Mouse (Mus musculus) thymus, postnatal 25 days (tissue): ENCODE measurements around the gene Myom1.

Experiments used
- DNase-seq: peaks from one replicate; pipeline ENCODE4 v3.0.0; 2022

Myom1 gene

DNA sequence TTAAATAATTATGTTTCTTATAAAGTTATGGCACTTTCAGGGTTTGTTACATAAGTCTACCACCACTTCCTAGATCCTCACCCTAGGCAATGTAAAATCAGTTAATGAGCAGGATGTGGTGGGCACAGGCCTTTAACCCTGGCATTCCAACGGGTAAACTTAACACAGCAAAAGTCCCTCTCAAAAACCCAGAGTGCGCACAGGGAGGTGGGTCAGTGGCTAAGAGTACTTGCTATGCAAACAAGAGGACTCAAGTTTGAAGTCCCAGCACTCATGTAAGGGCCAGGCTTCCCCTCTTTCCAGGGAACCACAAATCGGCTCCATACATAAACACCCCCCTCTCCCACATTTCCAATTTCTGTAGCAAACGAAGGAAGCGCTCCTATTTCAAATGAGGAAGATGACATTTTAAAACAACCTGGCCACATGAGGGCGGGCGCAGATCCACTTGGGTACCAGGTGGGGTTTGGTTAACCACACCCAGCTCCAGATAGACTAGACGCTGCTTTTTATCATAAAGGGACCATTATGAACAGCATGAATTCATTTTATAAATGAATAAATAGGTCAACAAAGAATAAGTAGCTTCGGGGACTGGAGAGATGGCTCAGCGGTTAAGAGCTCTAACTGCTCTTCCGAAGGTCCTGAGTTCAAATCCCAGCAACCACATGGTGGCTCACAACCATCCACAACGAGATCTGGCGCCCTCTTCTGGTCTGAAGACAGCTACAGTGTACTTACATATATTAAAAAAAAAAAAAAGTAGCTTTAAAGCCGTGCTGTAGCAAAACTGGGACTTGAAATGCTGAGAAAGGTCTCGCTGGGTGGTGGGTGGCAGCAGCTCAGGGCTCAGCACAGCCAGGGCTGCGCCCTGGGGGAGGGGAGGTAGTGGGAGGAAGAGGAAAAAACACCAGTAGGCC lies 10.5 kb upstream of the Myom1 start:
- peak; percentile 50 for DNase-seq

DNA sequence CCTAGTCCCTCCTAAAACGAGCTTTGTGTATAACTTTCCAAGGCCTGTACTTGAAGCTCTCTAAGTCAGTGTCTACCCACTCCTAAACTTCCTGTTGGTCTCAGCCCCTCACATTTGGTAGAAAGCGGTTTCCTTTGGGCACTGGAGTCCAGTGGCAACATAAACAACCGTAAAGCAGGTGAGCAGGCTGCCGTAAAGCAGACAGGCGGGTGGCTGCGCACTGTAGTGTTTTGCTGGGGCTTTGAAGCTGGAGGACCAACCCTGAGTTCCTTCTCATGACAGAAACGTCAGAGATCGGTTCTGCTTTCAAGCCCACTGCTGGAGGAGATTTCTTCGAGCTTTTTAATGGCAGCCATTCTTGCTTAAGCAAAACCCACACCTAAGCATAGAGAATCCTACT lies 9.8 kb upstream of the Myom1 start:
- DNase-seq: no peak

DNA sequence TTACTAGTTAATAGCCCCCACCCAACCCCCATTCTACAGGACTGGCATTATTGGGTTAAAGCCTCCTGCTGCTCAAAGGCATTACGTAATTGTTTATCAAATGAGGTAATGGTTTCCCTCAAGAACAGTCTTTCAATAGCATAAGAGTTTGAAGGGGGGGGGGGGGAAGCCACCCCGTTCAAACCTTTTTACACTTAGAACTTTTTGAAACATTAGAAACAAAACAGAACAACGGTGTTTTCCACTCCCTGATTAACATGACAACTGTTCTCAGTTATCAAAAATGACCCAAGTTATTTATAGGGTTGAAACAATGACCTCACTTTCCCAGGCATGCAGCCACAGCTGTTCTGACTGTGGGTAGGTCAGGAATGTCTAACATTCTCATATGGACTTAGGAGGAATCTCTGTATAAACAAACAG lies 9.0 kb upstream of the Myom1 start:
- no peak for DNase-seq

DNA sequence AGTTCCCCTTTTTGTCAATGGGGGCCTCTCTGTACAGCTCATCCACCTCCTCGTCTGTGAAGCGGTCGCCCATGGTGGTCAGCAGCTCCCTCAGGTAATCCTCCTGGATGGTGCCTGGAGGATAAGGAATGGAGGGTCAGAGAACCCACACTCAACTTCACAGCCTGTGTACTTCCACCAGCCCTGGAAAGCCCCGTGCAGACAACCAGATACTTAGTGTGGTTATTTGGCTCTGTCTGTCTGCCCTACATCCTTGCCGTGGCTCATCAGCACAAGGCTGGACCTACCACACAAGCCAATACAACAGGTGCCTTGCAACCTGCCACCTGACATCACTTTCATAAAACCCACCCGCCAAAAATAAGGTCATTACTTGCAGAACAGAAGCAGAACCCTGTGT lies 7.8 kb upstream of the Myom1 start:
- DNase-seq: no peak

DNA sequence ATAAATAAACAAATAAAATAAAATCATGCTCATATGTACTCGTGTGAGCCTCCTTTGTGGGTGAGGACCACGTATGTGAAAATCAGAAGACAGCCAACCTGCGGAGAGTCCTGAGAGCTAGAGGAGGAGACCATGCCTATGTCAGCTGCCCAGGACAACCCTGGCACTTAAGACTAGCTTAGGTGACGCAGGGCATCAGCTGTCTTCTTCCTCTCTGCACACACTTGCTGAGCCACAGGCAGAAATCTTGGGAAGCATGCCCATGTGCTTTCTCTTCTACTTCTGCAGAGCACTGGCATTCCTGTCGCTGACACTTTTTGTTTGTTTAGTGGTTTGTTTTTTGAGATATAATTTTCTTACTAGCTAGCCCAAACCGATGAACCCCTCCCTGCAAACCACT lies 6.9 kb upstream of the Myom1 start:
- DNase-seq: no peak

DNA sequence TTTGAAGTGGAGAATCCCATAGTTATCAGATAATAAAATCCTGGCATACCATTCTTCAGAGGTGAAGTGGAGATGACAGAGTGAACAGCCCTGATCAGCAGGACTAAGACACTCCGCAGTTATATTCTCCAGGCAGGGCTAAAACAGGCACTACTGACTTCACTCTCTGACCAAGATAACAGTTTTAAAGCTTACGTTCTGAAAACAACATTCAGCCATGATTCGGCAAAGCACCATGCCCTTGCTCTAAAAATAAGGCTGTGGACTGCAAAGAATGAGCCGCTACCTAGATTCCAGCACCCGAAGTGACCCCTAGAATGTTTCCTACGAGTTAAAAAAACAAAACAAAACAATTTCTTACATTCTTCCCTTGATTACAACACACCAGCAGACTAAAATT lies 4.6 kb upstream of the Myom1 start:
- no peak for DNase-seq

DNA sequence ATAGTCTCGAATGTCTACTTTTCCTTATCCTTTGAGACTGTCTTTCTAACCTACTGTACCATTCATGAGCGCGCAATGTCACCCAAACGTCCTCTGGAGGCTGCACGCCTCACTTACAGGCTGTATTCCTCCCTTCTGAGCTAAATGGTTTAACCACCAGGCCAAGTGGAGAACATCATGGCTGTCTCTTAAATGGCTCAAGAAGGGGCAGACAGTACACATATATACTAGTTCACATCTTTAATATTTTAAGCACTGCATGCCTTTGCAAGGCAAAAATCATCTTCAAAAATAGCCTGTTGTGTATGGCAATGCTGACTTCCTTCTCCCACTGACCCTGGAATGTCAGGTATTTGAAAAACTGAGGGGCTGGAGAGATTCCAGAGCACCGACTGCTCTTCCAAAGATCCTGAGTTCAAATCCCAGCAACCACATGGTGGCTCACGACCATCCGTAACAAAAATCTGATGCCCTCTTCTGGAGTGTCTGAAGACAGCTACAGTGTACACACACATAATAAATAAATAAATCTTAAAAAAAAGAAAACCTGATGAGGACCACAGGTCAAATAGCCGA lies 3.9 kb upstream of the Myom1 start:
- DNase-seq: no peak

DNA sequence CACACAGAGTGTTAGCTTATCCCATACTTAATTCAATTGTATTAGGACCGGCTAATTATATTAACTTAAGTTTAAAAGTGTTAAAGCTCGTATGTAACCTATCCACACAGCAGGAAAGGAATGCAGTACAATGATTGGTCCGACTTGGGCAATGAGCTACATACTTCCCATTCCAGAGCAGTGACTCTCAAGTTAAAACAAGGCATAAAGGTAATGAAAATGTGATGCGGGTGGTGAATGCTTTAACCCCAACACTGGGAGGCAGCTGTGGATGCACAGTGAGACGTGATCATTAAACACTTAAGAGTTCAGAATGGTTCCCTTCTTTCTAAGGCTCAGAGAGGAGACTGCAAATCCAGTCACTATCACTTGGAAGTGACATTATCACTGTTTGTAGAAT lies 3.2 kb upstream of the Myom1 start:
- no peak for DNase-seq

DNA sequence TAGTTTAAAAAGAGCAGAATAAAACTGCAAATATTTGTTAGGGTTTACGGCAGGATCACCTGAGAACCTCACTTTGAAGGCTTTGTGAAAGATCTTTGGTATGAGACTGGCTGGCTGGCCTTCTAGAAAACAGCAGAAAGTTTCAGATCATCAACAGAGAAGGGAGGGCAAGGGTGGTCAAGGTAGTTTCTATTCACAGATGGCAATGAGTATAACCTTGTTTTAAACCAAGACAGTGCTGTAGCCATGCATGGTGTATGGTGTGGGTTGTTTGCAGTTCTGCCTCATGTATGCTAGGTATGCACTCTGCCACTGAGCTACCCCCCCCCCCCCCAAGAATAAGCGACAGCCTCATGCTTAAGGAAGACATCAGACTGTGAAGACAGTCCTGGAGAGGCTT lies 2.2 kb upstream of the Myom1 start:
- DNase-seq: no peak

DNA sequence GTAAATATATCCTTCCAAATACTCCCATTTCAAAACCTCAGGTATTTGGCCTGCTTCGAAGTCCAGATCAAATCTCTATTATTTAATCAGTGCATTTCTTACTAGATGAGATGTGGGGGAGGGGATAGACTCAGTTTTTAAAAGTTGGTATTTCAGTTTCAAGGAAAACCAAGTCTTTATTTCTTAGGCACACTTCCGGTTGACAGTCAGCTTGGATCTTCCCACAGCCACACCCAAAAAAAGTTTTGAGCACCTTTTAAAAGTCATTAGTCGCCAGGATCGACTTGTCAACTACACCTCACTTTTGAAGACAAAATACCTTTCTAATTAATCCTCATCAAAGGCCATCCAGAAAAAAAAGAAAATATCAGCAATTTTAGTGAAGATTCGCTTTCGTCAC lies 1.4 kb upstream of the Myom1 start:
- DNase-seq: no peak

DNA sequence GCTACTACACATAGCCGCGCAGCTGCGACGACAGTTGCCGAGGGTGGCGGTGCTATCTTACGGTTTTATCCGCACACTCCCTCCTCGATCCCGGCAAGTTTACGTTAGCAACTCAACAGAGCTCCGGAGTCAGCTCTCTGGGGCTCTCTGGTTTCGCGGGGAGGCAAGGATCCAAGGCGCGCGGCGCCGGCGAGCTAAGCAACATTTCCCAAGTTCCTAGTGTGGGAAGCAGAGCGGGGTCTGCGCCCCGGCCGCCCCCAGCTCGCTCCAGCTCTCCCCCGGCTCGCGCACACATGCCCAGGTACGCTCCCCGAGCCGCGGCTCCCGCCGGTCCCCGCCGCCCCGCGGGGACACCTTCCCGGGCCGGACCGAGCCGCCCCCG lies 743 bp upstream of the Myom1 start:
- DNase-seq: peak; percentile 69

DNA sequence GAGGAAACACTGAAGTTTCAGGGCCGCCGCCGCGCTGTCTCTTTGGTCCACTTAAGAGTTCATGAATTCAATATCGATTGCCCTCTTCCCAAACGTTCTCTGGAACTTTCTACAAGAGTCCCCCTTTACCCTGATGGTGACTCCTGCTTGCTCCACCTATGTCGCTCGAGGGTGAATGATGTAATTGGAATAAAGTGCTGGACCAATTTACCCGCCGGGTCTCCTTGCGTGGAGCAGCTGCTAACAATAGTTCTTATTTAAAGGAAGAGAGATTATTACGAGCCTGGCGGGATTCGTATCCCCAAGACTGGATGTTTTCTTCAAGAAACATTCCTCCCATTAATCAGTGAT lies 286 bp downstream of the Myom1 start, which contains the start of gene Myl12a:
Gene Myl12a, minus strand, starts transcription at position 135 of the 351 bp plus-strand sequence.
- DNase-seq: no peak

DNA sequence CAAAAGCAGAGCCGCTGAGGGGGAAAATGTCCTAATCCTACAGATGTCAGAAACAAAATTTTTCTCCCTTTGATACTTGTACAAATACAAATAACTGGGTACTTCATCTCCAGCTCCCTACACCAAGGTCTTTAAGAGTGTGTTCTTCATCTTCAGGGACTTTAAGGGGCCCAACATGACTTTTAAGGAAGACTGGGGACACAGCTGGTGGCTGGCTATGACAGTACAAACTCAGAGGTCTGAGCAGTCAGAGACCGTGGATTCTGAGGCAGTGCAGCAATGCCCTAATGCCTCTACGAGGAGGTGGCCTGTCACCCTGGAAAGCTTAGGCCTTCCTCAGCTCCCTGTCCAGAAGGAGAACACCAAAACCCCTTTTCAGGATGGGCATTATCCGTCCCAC lies 679 bp downstream of the Myom1 start:
- no peak for DNase-seq

DNA sequence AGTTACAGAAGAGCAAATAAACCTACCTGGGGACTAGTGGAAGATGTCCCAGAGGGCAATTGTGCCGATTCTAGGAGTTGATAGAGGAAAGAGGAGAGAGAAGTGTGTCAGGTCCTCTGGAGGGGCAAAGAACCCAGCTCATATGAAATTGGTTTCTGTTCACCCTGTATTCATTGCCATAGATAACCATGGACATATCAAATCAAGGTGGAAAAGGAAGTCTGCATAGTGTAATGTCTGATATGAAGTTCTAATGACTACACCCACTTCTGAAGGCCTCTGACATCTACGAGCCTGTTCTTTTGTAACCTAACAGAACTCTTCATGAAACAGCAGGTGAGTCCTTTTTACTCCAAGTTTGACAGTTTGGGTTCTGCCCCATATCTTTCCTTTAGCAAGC lies 1.3 kb downstream of the Myom1 start:
- DNase-seq: no peak

DNA sequence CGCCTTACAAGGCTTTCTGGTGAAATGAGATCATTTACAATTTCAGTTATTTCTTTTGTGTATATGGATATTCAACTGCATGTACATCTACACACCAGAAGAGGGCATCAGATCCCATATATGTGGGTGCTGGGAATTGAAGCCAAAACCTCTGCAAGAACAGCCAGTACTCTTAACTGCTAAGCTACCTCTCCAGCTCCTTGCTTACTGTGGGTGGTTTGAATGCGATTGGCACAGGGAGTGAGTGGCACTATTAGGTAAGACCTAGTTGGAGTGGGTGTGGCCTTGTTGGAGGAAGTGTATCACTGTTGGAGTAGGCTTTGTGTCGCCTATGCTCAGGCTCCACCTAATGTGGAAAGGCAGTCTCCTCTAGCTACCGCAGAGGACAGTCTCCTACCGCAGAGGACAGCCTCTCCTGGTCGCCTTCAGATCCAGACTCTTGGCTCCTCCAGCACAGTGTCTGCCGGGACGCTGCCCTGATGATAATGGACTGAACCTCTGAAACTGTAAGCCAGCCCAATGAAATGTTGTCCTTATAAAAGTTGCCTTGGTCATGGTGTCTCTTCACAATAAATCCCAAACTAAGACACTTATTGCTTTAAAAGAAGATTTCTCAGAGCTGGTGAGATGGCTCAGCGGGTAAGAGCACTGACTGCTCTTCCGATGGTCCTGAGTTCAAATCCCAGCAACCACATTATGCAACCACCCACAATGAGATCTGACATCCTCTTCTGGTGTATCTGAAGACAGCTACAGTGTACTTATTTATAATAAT lies 1.9 kb downstream of the Myom1 start:
- DNase-seq: no peak

DNA sequence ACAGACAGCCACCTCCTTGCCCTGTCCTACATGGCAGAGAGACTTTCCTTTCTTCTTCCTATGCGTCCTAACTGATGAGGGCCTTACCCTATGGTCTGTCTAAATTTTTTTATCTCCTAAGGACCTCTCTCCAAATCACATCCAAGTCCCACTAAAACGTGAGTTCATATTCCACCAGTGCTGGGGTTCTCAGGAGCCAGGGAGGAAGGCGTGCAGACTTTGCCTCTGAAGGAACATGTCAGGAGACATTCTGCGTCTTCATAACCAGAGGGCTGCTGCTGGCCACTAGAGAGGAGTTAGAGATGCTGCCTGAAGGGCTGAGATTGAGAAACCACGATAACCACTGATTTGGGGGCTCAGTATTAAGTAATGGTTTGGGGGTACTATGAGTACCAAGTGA lies 4.5 kb downstream of the Myom1 start:
- DNase-seq: no peak

DNA sequence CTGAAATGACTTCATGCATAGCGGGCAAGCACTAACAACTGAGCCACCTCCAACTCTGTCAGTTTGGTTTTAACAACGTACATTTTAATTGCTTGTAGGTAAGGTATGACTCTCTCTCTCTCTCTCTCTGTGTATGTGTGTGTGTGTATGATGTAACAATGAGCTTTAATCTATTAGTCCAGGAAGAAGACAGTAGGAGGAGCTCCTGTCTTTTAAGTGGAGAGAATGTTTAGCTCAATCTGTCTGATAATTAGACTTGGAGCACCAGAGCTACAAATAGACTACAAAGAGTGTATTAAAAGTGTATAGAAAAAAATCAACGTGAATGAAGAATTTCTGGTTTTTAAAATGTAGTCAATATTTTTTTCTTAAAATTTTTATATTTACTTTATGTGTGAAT lies 6.2 kb downstream of the Myom1 start:
- no peak for DNase-seq

DNA sequence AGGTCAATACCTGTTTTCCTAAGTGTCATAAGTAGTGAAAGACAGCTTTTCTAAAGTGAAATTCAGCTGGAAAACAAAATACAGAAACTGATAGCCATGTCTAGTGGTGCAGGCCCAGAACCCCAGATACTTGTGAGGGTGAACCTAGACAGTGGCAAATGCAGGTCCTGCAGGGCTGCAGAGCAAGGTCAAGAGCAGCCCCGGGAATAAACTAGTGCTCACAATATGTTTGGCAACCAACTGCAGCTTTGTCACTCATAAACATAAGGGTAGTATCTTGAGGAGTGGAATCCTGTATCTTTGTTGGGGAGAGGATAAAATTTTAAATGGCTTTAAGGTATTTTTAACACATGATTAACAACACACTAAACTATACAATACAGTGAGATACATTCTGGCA lies 7.3 kb downstream of the Myom1 start:
- DNase-seq: no peak

DNA sequence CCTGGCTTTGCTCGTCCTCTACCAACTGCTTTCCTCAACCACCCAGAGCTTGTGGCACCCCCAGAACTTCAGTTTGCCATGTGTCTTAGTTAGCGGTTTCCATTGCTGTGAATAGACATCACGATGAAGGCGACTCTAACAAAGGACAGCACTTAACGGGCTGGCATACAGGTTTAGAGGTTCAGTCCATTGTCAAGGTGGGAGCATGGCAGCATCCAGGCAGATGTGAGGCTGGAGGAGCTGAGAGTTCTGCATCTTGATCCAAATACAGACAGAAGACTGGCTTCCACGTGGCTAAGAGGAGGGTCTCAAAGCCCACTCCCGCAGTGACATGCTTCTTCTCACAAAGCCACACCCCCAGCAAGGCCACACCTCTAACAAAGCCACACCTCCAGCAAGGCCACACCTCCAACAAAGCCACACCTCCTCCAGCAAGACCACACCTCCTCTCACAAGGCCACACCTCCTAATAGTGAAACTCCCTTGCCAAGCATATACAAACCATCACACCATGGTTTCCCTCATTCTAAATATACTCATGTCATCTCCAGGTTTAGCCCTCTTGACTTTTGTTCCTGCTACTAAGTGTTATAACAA lies 8.3 kb downstream of the Myom1 start:
- DNase-seq: no peak

DNA sequence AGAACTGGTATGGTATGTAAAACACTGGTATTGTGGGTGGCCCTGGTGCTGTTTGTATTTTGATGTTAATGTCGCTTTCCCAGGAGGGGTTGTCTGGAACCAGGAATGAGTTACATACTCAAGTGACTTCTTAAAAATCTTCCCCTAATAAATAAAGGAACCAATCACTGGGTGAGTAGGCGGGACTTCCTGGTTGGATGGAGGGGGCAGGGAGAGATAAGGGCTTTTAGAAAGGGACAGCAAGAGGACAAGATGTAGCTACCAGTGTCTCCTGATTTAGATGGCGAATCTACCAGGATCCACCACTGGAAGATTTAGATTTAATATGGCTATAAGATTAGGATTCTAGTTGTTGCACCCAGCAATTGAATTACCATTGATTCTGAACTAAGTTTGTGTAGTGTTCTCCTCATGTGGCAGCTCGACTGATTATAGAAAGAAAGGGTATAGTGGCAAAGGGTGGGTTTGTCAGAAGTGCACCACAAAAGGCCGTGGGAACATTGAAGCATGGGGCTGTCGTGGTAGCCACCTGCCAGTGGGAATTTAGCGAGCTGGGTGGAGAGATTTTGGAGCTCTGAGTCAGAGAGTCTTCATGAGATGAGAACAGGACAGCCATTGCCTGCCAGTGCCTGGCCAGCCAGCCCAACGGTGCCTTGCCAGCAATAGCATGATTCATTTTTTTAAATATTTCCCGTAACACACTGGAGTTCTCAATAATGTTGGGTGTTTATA lies 9.7 kb downstream of the Myom1 start:
- DNase-seq: no peak

DNA sequence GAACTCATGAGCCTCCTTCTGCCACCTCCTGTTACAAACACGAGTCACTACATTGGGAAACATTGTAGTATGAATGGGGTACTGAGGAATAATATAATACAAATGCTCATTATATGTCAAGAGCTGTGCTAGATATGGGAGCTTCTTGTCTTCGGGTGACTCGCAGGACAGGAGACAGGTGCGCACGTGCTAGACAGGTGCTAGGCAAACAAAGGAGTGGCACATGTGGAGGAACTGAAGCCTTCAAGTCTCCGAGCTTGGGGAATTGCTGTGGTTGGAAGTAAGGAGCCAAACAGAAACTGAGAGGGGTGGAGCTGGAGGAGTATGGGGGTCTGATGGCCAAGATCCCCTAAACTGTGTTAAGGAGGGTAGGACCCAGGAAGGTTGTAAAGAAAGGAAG lies 10.7 kb downstream of the Myom1 start:
- no peak for DNase-seq

DNA sequence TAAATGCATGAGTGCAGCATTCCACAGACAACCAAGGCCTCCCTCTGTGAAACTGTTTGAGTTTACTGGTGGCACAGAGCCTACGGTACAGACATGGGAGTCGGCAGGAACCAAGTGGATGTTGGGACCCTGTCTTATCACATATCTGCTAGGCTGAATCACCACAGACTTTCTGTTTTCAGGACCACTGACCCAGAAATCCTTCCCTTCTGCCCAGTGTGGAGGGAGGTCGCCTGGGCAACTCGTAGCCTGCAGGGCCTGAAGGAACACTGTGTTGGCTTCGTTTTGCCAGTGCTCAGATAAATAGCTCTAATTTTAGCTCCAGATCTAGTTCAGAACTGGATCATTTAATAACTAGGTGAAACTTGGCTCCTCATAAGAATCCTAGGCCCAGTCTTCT lies 12.5 kb downstream of the Myom1 start:
- no peak for DNase-seq

DNA sequence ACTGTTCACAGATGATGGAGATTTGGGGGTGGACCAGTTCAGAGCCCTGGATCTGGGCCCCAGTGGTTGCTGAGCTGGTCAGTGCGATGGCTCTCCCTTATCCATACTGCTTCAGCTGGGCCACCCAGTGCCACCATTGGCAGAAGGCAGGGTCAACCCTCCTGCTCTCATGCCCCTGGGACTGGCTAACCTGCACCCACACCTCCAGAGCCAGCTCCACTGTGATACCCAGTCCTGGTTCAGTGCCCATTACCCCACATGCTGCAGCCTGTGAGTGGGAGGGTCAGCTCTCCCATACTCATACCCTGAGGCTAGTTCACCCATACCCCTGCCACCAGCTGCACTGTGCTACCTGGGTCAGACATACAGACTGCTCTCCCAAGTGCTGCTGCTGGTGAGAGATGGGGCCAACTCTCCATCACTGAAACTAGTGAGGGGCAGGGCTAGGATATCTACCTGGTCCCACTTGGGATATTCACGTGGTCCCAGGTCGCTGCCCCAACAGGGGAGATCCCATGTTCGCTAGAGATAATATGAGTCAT lies 15.1 kb downstream of the Myom1 start:
- DNase-seq: no peak
